Mouse (Mus musculus): ENCODE results near the gene Strc. TPM values are rescaled to one million over a fixed set of nuclear protein-coding genes. Genes with fewer than 3 reads are reported as not detected.
"Not testable (repeated sequence)": the region's sequence is repeated elsewhere in the genome, so short reads cannot be mapped to it uniquely, and the experiment has no call there.

The Strc gene
- not detected in 3 replicates for total RNA-seq (2017)

- ATAC-seq (replicated peaks; ENCODE audit: insufficient number of reproducible peaks, low FRiP score, low TSS enrichment, poor library complexity, severe bottlenecking), result not testable (repeated sequence)
These were observed at the start of gene Strc for GRCm38 (mm10) chr2:121386961-121387575. Strc (minus strand) TSS chr2:121387168.

- 0 out of 2 replicates have a peak, but pooled peaks have one; percentile 50 for ATAC-seq (replicated peaks; ENCODE audit: insufficient number of reproducible peaks, low FRiP score, low TSS enrichment, poor library complexity, severe bottlenecking)
These were observed 47.9 kb upstream of the Strc start for GRCm38 (mm10) chr2:121434854-121435253.

- no peak for ATAC-seq (replicated peaks; ENCODE audit: insufficient number of reproducible peaks, low FRiP score, low TSS enrichment, poor library complexity, severe bottlenecking)
These were observed 38.9 kb upstream of the Strc start for GRCm38 (mm10) chr2:121425890-121426289.

DNA sequence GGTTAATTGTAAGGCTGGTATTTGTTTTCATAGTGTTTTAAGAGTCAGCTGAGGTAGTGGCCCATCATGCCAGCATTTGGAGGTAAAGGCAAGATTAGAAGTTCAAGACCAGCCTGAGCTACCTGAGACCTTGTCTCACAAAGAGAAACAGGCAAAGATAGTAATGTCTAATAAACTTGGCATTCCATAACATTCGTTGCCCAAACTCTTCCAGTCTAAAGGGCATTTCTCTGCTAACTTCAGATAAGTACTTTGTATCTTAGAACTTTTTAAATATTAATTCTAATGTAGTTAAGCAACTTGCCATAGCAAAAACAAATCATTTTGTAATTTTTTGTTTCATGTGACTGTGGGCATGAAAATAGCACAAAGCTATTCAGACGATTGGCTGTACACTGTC, 36.2 kb upstream of the Strc start:
- no peak for ATAC-seq (replicated peaks; ENCODE audit: insufficient number of reproducible peaks, low FRiP score, low TSS enrichment, poor library complexity, severe bottlenecking)

- ATAC-seq (replicated peaks; ENCODE audit: insufficient number of reproducible peaks, low FRiP score, low TSS enrichment, poor library complexity, severe bottlenecking), result no peak
These were observed 31.5 kb upstream of the Strc start for GRCm38 (mm10) chr2:121418476-121418875.

GRCm38 (mm10) chr2:121416356-121416755, 29.4 kb upstream of the Strc start:
- no peak for ATAC-seq (replicated peaks; ENCODE audit: insufficient number of reproducible peaks, low FRiP score, low TSS enrichment, poor library complexity, severe bottlenecking)

DNA sequence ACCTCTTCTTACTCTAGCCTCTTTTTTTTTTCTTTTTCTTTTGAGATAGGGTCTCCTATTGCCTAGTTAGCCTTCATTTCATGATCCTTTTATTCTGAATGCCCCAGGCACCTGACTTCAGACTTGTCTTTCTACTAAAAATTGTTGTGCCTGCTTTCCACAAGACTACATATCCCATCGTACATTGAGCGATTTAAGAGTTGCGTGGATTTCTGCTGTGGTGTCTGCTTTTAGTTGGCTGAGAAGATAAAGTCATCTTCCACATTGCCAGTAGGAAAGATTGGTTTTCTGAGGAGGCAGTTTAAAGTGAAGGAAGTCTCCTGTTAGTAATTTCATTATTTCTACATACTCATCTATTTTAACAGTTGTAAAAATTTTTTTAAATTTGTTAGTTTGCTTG, 28.6 kb upstream of the Strc start:
- ATAC-seq (replicated peaks; ENCODE audit: insufficient number of reproducible peaks, low FRiP score, low TSS enrichment, poor library complexity, severe bottlenecking), result no peak

- ATAC-seq (replicated peaks; ENCODE audit: insufficient number of reproducible peaks, low FRiP score, low TSS enrichment, poor library complexity, severe bottlenecking), result no peak
These were observed 28.1 kb upstream of the Strc start for GRCm38 (mm10) chr2:121415103-121415502.

GRCm38 (mm10) chr2:121414139-121414685, 27.2 kb upstream of the Strc start:
- ATAC-seq (replicated peaks; ENCODE audit: insufficient number of reproducible peaks, low FRiP score, low TSS enrichment, poor library complexity, severe bottlenecking), result 0 out of 2 replicates have a peak, but pooled peaks have one; percentile 41

DNA sequence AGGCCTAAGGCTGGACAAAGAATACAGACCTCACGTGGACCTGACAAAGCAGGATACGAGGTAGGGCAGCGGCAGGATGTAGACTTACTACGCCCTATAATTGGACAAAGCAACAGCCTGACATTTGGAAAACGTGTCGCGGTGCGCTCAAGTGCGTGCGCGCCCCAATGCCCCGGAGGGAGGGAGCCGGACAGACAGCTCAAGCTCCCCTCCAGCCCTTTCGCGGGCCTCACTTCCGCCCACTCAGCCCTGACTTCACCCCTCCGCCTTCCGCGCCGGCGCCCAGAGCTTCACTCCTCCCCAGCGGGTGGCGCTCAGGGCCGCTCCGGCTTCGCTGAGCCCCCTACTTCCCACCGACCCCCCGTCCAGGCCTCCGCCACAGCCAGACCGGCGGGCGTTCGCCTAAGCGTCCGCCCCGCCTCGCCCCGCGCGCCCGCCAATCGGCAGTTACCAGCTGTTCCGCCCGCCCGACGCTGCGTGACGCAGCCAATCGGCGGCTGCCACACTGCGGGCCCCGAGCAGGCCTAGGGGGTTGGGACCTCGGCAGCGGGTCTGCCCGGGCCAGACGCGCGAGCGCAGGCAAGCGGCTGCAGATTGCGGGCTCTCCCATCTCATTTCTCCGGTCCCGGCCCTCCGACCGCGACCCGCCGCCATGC, 26.5 kb upstream of the Strc start, which contains the start of the genes Pdia3 and Catsper2:
TSS of gene Pdia3 (plus strand) at position 389 of the 656 bp plus-strand sequence.
TSS of gene Catsper2 (minus strand) at position 406 of the 656 bp plus-strand sequence.
- peak; percentile 85 for ATAC-seq (replicated peaks; ENCODE audit: insufficient number of reproducible peaks, low FRiP score, low TSS enrichment, poor library complexity, severe bottlenecking)

- 0 out of 2 replicates have a peak, but pooled peaks have one; percentile 1 for ATAC-seq (replicated peaks; ENCODE audit: insufficient number of reproducible peaks, low FRiP score, low TSS enrichment, poor library complexity, severe bottlenecking)
These were observed 25.9 kb upstream of the Strc start for GRCm38 (mm10) chr2:121412843-121413386.

DNA sequence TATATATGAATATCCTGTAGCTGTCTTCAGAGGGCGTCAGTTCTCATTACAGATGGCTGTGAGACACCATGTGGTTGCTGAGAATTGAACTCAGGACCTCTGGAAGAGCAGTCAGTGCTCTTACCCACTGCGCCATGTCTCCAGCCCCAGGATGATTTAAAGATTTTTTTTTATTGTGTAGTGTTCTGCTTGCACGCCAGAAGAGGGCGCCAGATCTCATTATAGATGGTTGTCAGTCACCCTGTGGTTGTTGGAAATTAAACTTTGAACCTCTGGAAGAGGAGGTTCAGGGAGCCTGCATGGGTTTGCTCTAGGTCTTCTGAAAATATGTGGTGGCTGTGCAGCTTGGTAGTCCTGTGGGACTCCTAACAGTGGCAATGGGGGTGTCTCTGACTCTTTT, 21.2 kb upstream of the Strc start:
- peak; percentile 70; the same call in 1 of the 2 replicates for ATAC-seq (replicated peaks; ENCODE audit: insufficient number of reproducible peaks, low FRiP score, low TSS enrichment, poor library complexity, severe bottlenecking)

- ATAC-seq (replicated peaks; ENCODE audit: insufficient number of reproducible peaks, low FRiP score, low TSS enrichment, poor library complexity, severe bottlenecking), result no peak
These were observed 16.3 kb upstream of the Strc start for GRCm38 (mm10) chr2:121403296-121403695.

DNA sequence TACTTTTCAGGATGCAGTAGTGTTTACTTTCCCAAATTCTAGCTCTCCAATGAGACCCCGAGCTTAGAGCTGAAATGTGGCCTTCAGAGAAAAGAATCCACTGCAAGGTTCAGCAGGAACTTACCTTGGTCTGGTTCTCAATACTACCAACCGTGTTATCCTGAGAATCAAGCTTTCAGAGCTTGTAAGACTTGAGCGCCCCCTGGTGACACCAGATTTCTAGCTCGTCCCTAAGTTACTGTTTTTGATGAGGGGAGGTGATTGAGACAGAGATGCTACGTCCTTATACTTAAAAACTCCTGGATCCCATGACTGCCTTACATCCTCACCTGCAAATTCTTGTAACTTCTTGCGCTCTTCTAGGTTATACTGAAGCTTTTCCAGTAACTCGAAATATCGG, 9.7 kb upstream of the Strc start:
- ATAC-seq (replicated peaks; ENCODE audit: insufficient number of reproducible peaks, low FRiP score, low TSS enrichment, poor library complexity, severe bottlenecking), result peak; percentile 53; the same call in 1 of the 2 replicates

GRCm38 (mm10) chr2:121374766-121375165, 12.2 kb downstream of the Strc start:
- no peak for ATAC-seq (replicated peaks; ENCODE audit: insufficient number of reproducible peaks, low FRiP score, low TSS enrichment, poor library complexity, severe bottlenecking)

GRCm38 (mm10) chr2:121372266-121372665, 14.7 kb downstream of the Strc start:
- no peak for ATAC-seq (replicated peaks; ENCODE audit: insufficient number of reproducible peaks, low FRiP score, low TSS enrichment, poor library complexity, severe bottlenecking)

GRCm38 (mm10) chr2:121370921-121371320, 16.0 kb downstream of the Strc start:
- ATAC-seq (replicated peaks; ENCODE audit: insufficient number of reproducible peaks, low FRiP score, low TSS enrichment, poor library complexity, severe bottlenecking), result no peak

- ATAC-seq (replicated peaks; ENCODE audit: insufficient number of reproducible peaks, low FRiP score, low TSS enrichment, poor library complexity, severe bottlenecking), result no peak
These were observed 18.1 kb downstream of the Strc start for GRCm38 (mm10) chr2:121368831-121369230.

GRCm38 (mm10) chr2:121363656-121364055, 23.3 kb downstream of the Strc start:
- no peak for ATAC-seq (replicated peaks; ENCODE audit: insufficient number of reproducible peaks, low FRiP score, low TSS enrichment, poor library complexity, severe bottlenecking)

Data from monocyte, adult 5-6 weeks (primary cell).